Comparison of ENCODE assay signal across 28 mouse cellular contexts in the genomic region with DNA sequence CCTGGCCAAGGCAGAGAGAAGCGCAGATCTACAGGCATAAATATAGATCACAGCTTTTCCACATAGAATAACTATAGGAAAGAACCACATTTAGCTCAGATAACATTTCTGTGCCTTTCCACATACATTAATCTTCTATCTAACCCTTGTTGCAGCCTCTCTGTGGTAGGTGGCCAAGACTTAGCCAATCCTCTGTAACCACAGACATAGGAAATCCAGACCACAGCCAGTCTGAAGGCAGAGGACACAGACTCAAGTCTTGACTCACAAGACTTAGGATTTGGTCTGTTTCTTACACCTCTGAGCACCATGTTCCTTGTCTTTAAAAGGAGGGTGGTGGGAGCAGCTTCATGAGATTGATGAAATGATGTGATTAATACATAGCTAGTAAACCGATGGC. TPM values are rescaled to one million over a fixed set of nuclear protein-coding genes. Genes with fewer than 3 reads are reported as not detected.
"Had no signal": no experiment of that assay in that cellular context is flagged by ENCODE, and none has a peak within 500 bp of the region (broad histone marks: within the 10 kb centered on the region; RNA-seq: fewer than 3 reads in every experiment).

No protein-coding gene starts in this region.

- H3K4me2 ChIP-seq: heart, embryonic 12.5 days; hindbrain, embryonic 12.5 days; hindbrain, embryonic 14.5 days; intestine, embryonic 15.5 days; kidney, embryonic 15.5 days; limb, embryonic 12.5 days; liver, embryonic 11.5 days; liver, embryonic 13.5 days; liver, embryonic 15.5 days had no signal

- H3K9me3 ChIP-seq: heart, embryonic 10.5 days; hindbrain, embryonic 10.5 days; hindbrain, embryonic 12.5 days; intestine, embryonic 15.5 days; kidney, embryonic 15.5 days; limb, embryonic 10.5 days; limb, embryonic 12.5 days; liver, embryonic 13.5 days; liver, embryonic 15.5 days had no signal

- H3K36me3 ChIP-seq: heart, embryonic 10.5 days; heart, embryonic 12.5 days; hindbrain, embryonic 10.5 days; hindbrain, embryonic 12.5 days; intestine, embryonic 15.5 days; kidney, embryonic 15.5 days; limb, embryonic 10.5 days; limb, embryonic 12.5 days; liver, embryonic 13.5 days; liver, embryonic 15.5 days had no signal

- H3K4me1 ChIP-seq: hindbrain, embryonic 10.5 days; hindbrain, embryonic 12.5 days; kidney, embryonic 15.5 days; limb, embryonic 10.5 days; limb, embryonic 12.5 days; liver, embryonic 13.5 days; liver, embryonic 15.5 days had no signal

- H3K27ac ChIP-seq: heart, embryonic 10.5 days; hindbrain, embryonic 10.5 days; hindbrain, embryonic 12.5 days; hindbrain, embryonic 14.5 days; intestine, embryonic 15.5 days; kidney, embryonic 15.5 days; kidney, postnatal 0 days; layer of hippocampus, adult 2 months; limb, embryonic 10.5 days; limb, embryonic 12.5 days; liver, embryonic 13.5 days; liver, embryonic 15.5 days had no signal

- H3K9ac ChIP-seq: heart, embryonic 12.5 days; hindbrain, embryonic 12.5 days; hindbrain, embryonic 14.5 days; intestine, embryonic 15.5 days; kidney, embryonic 15.5 days; limb, embryonic 12.5 days; liver, embryonic 13.5 days; liver, embryonic 15.5 days; liver, postnatal 0 days had no signal

- DNase-seq: gastrocnemius, postnatal 14 days; gastrocnemius, postnatal 36 days; heart, adult 18-20 months; heart, postnatal 10 days; heart, postnatal 4 days; kidney, adult 18-20 months; kidney, adult 9 months; kidney, postnatal 25 days; kidney, postnatal 4 days; liver; liver, embryonic 13.5 days; liver, postnatal 0 days had no signal

- H3K27me3 ChIP-seq: heart, embryonic 12.5 days; hindbrain, embryonic 12.5 days; intestine, embryonic 15.5 days; kidney, embryonic 15.5 days; limb, embryonic 12.5 days; liver, embryonic 13.5 days; liver, embryonic 15.5 days had no signal

- H3K4me3 ChIP-seq: heart, embryonic 10.5 days; heart, embryonic 12.5 days; hindbrain, embryonic 10.5 days; hindbrain, embryonic 12.5 days; intestine, embryonic 15.5 days; kidney, embryonic 15.5 days; layer of hippocampus, adult 2 months; limb, embryonic 10.5 days; limb, embryonic 12.5 days; liver, embryonic 13.5 days; liver, embryonic 15.5 days had no signal

- ATAC-seq: hindbrain, embryonic 16.5 days; inflammation-experienced regulatory T-cells, adult 6 months; intestine, embryonic 15.5 days; intestine, postnatal 0 days; liver, postnatal 0 days had no signal

RNA-seq across cellular contexts. Expression of a gene that starts 37.6 kb away (rescaled TPM):
- polyA plus RNA-seq: inflammation-experienced regulatory T-cells, adult 6 months had no signal
